Mouse (Mus musculus): Measurements from ENCODE around the gene Osbp2. TPM values are rescaled to one million over a fixed set of nuclear protein-coding genes. Genes with fewer than 3 reads are reported as not detected.

Gene Osbp2
- polyA plus RNA-seq, 1 experiment from 2014 or later, result 21.2 TPM

- no peaks in the 10 kb centered on the region for H3K27me3 ChIP-seq (ENCODE audit: control insufficient read depth, insufficient read depth, low read length)
- no peak overlapping the region for H3K9ac ChIP-seq (replicated peaks; ENCODE audit: low read length)
- H3K4me3 ChIP-seq (replicated peaks; ENCODE audit: low read depth, low read length), result no peak overlapping the region
- no peaks in the 10 kb centered on the region for H3K36me3 ChIP-seq (ENCODE audit: control insufficient read depth, insufficient read depth, low read length)
- whole genome bisulfite sequencing, result 41% methylated on average over 4 of the region's 4 CpGs
- no peaks in the 10 kb centered on the region for H3K9me3 ChIP-seq (ENCODE audit: control insufficient read depth, low read length)
- ATAC-seq (ENCODE audit: low FRiP score, low TSS enrichment), result no peak
- no peak overlapping the region for H3K27ac ChIP-seq (replicated peaks; ENCODE audit: low read depth, low read length)
- no peaks in the 10 kb centered on the region for H3K4me1 ChIP-seq (ENCODE audit: control insufficient read depth, insufficient read depth, low read length)
- H3K4me2 ChIP-seq (ENCODE audit: low read length), result no peak overlapping the region
- peak; percentile 17 for DNase-seq
These were observed 45.5 kb downstream of the Osbp2 start for GRCm38 (mm10) chr11:3817986-3818758.

- ATAC-seq (ENCODE audit: low FRiP score, low TSS enrichment) (no peak), DNase-seq (no peak)
- Histone ChIP-seq H3K9ac (replicated peaks; ENCODE audit: low read length) (no peak overlapping the region), H3K4me2 (ENCODE audit: low read length) (no peak overlapping the region), H3K4me1 (ENCODE audit: control insufficient read depth, insufficient read depth, low read length) (no peaks in the 10 kb centered on the region), H3K36me3 (ENCODE audit: control insufficient read depth, insufficient read depth, low read length) (no peaks in the 10 kb centered on the region), H3K27ac (replicated peaks; ENCODE audit: low read depth, low read length) (no peak overlapping the region), H3K4me3 (replicated peaks; ENCODE audit: low read depth, low read length) (no peak overlapping the region), H3K9me3 (ENCODE audit: control insufficient read depth, low read length) (no peaks in the 10 kb centered on the region), H3K27me3 (ENCODE audit: control insufficient read depth, insufficient read depth, low read length) (no peaks in the 10 kb centered on the region)
These were observed 47.8 kb downstream of the Osbp2 start for GRCm38 (mm10) chr11:3815951-3816350.

GRCm38 (mm10) chr11:3813340-3813739, 50.4 kb downstream of the Osbp2 start:
- DNase-seq (no peak), ATAC-seq (ENCODE audit: low FRiP score, low TSS enrichment) (no peak)
- Histone ChIP-seq H3K9ac (replicated peaks; ENCODE audit: low read length) (no peak overlapping the region), H3K4me2 (ENCODE audit: low read length) (no peak overlapping the region), H3K4me1 (ENCODE audit: control insufficient read depth, insufficient read depth, low read length) (no peaks in the 10 kb centered on the region), H3K9me3 (ENCODE audit: control insufficient read depth, low read length) (no peaks in the 10 kb centered on the region), H3K27me3 (ENCODE audit: control insufficient read depth, insufficient read depth, low read length) (no peaks in the 10 kb centered on the region), H3K36me3 (ENCODE audit: control insufficient read depth, insufficient read depth, low read length) (no peaks in the 10 kb centered on the region), H3K4me3 (replicated peaks; ENCODE audit: low read depth, low read length) (no peak overlapping the region), H3K27ac (replicated peaks; ENCODE audit: low read depth, low read length) (no peak overlapping the region)

GRCm38 (mm10) chr11:3808162-3808561, 55.5 kb downstream of the Osbp2 start:
- no peak overlapping the region for H3K27ac ChIP-seq (replicated peaks; ENCODE audit: low read depth, low read length)
- H3K36me3 ChIP-seq (ENCODE audit: control insufficient read depth, insufficient read depth, low read length), result no peaks in the 10 kb centered on the region
- no peaks in the 10 kb centered on the region for H3K27me3 ChIP-seq (ENCODE audit: control insufficient read depth, insufficient read depth, low read length)
- no peak overlapping the region for H3K4me2 ChIP-seq (ENCODE audit: low read length)
- no peak for ATAC-seq (ENCODE audit: low FRiP score, low TSS enrichment)
- peak; percentile 70 for DNase-seq
- no peak overlapping the region for H3K4me3 ChIP-seq (replicated peaks; ENCODE audit: low read depth, low read length)
- no peak overlapping the region for H3K9ac ChIP-seq (replicated peaks; ENCODE audit: low read length)
- H3K4me1 ChIP-seq (ENCODE audit: control insufficient read depth, insufficient read depth, low read length), result no peaks in the 10 kb centered on the region
- 26% methylated on average over 3 of the region's 3 CpGs for WGBS
- no peaks in the 10 kb centered on the region for H3K9me3 ChIP-seq (ENCODE audit: control insufficient read depth, low read length)

- H3K4me2 ChIP-seq (ENCODE audit: low read length), result no peak overlapping the region
- H3K9me3 ChIP-seq (ENCODE audit: control insufficient read depth, low read length), result no peaks in the 10 kb centered on the region
- ATAC-seq (ENCODE audit: low FRiP score, low TSS enrichment) (no peak), DNase-seq (peak; percentile 75)
- H3K4me3 ChIP-seq (replicated peaks; ENCODE audit: low read depth, low read length), result no peak overlapping the region
- H3K4me1 ChIP-seq (ENCODE audit: control insufficient read depth, insufficient read depth, low read length), result no peaks in the 10 kb centered on the region
- no peaks in the 10 kb centered on the region for H3K36me3 ChIP-seq (ENCODE audit: control insufficient read depth, insufficient read depth, low read length)
- H3K27me3 ChIP-seq (ENCODE audit: control insufficient read depth, insufficient read depth, low read length), result no peaks in the 10 kb centered on the region
- H3K27ac ChIP-seq (replicated peaks; ENCODE audit: low read depth, low read length), result no peak overlapping the region
- 28% methylated on average over 3 of the region's 3 CpGs for WGBS
- H3K9ac ChIP-seq (replicated peaks; ENCODE audit: low read length), result no peak overlapping the region
These were observed 58.3 kb downstream of the Osbp2 start for GRCm38 (mm10) chr11:3805362-3805761.

- H3K9me3 ChIP-seq (ENCODE audit: control insufficient read depth, low read length), result no peaks in the 10 kb centered on the region
- DNase-seq, result no peak
- 95% methylated on average over 2 of the region's 2 CpGs for WGBS
- no peaks in the 10 kb centered on the region for H3K4me1 ChIP-seq (ENCODE audit: control insufficient read depth, insufficient read depth, low read length)
- H3K27me3 ChIP-seq (ENCODE audit: control insufficient read depth, insufficient read depth, low read length), result no peaks in the 10 kb centered on the region
- H3K36me3 ChIP-seq (ENCODE audit: control insufficient read depth, insufficient read depth, low read length), result no peaks in the 10 kb centered on the region
- ATAC-seq (ENCODE audit: low FRiP score, low TSS enrichment), result no peak
- H3K4me3 ChIP-seq (replicated peaks; ENCODE audit: low read depth, low read length), result no peak overlapping the region
- no peak overlapping the region for H3K9ac ChIP-seq (replicated peaks; ENCODE audit: low read length)
- H3K4me2 ChIP-seq (ENCODE audit: low read length), result no peak overlapping the region
- no peak overlapping the region for H3K27ac ChIP-seq (replicated peaks; ENCODE audit: low read depth, low read length)
These were observed 59.1 kb downstream of the Osbp2 start for GRCm38 (mm10) chr11:3804639-3805038.

- WGBS, result 36% methylated on average over 1 of the region's 1 CpGs
These were observed 61.6 kb downstream of the Osbp2 start for GRCm38 (mm10) chr11:3802057-3802456.

GRCm38 (mm10) chr11:3797631-3798215, 66.0 kb downstream of the Osbp2 start:
- Histone ChIP-seq H3K4me2 (ENCODE audit: low read length) (no peak overlapping the region), H3K4me3 (replicated peaks; ENCODE audit: low read depth, low read length) (no peak overlapping the region), H3K36me3 (ENCODE audit: control insufficient read depth, insufficient read depth, low read length) (no peaks in the 10 kb centered on the region), H3K9me3 (ENCODE audit: control insufficient read depth, low read length) (no peaks in the 10 kb centered on the region), H3K4me1 (ENCODE audit: control insufficient read depth, insufficient read depth, low read length) (no peaks in the 10 kb centered on the region), H3K27me3 (ENCODE audit: control insufficient read depth, insufficient read depth, low read length) (no peaks in the 10 kb centered on the region), H3K9ac (replicated peaks; ENCODE audit: low read length) (no peak overlapping the region), H3K27ac (replicated peaks; ENCODE audit: low read depth, low read length) (no peak overlapping the region)
- ATAC-seq (ENCODE audit: low FRiP score, low TSS enrichment) (no peak), DNase-seq (no peak)
- 95% methylated on average over 6 of the region's 6 CpGs for WGBS

More at GRCm38 (mm10) chr11:3802057-3802456, 61.6 kb downstream of the Osbp2 start:
- no peaks in the 10 kb centered on the region for H3K27me3 ChIP-seq (ENCODE audit: control insufficient read depth, insufficient read depth, low read length)
- H3K9ac ChIP-seq (replicated peaks; ENCODE audit: low read length), result no peak overlapping the region
- no peaks in the 10 kb centered on the region for H3K36me3 ChIP-seq (ENCODE audit: control insufficient read depth, insufficient read depth, low read length)
- no peak overlapping the region for H3K27ac ChIP-seq (replicated peaks; ENCODE audit: low read depth, low read length)
- no peaks in the 10 kb centered on the region for H3K9me3 ChIP-seq (ENCODE audit: control insufficient read depth, low read length)
- DNase-seq (no peak), ATAC-seq (ENCODE audit: low FRiP score, low TSS enrichment) (no peak)
- H3K4me3 ChIP-seq (replicated peaks; ENCODE audit: low read depth, low read length), result no peak overlapping the region
- no peaks in the 10 kb centered on the region for H3K4me1 ChIP-seq (ENCODE audit: control insufficient read depth, insufficient read depth, low read length)
- no peak overlapping the region for H3K4me2 ChIP-seq (ENCODE audit: low read length)

- Histone ChIP-seq H3K27ac (replicated peaks; ENCODE audit: low read depth, low read length) (no peak overlapping the region), H3K9ac (replicated peaks; ENCODE audit: low read length) (no peak overlapping the region), H3K27me3 (ENCODE audit: control insufficient read depth, insufficient read depth, low read length) (no peaks in the 10 kb centered on the region), H3K4me3 (replicated peaks; ENCODE audit: low read depth, low read length) (no peak overlapping the region), H3K4me1 (ENCODE audit: control insufficient read depth, insufficient read depth, low read length) (no peaks in the 10 kb centered on the region), H3K9me3 (ENCODE audit: control insufficient read depth, low read length) (no peaks in the 10 kb centered on the region), H3K4me2 (ENCODE audit: low read length) (no peak overlapping the region), H3K36me3 (ENCODE audit: control insufficient read depth, insufficient read depth, low read length) (no peaks in the 10 kb centered on the region)
- ATAC-seq (ENCODE audit: low FRiP score, low TSS enrichment) (no peak), DNase-seq (no peak)
These were observed 73.0 kb downstream of the Osbp2 start for GRCm38 (mm10) chr11:3790736-3791135.

Measured in midbrain, embryonic 14.5 days (tissue).